Mouse (Mus musculus): Measurements from ENCODE around the gene B4galt3. TPM values are rescaled to one million over a fixed set of nuclear protein-coding genes. Genes with fewer than 3 reads are reported as not detected.
A peak's percentile ranks its signal among the peaks of the same experiment; 100 is the strongest.

The B4galt3 gene
- polyA plus RNA-seq, 1 experiment from 2014 or later = 105 TPM

GRCm38 (mm10) chr1:171246709-171247452, 23.2 kb upstream of the B4galt3 start:
- Histone ChIP-seq H3K36me3 (peaks cover 28% of the 10 kb centered on the region), H3K4me1 (replicated peaks) (peaks cover 53% of the 10 kb centered on the region), H3K9ac (peak overlapping the region; percentile 96), H3K4me3 (peak overlapping the region; percentile 72), H3K27me3 (no peaks in the 10 kb centered on the region), H3K9me3 (no peaks in the 10 kb centered on the region), H3K27ac (peak overlapping the region; percentile 81), H3K4me2 (peak overlapping the region; percentile 77)
- under 1% methylated on average over 41 of the region's 41 CpGs for WGBS
- ATAC-seq (ENCODE audit: low FRiP score) = peak; percentile 93

- H3K27ac ChIP-seq = peak overlapping the region; percentile 81
- 14% methylated on average over 13 of the region's 13 CpGs for WGBS
- H3K36me3 ChIP-seq = peaks cover 23% of the 10 kb centered on the region
- peak; percentile 4 for ATAC-seq (ENCODE audit: low FRiP score)
- H3K27me3 ChIP-seq = no peaks in the 10 kb centered on the region
- H3K4me3 ChIP-seq = peak overlapping the region; percentile 72
- peak overlapping the region; percentile 62 for H3K9ac ChIP-seq
- no peaks in the 10 kb centered on the region for H3K9me3 ChIP-seq
- peaks cover 59% of the 10 kb centered on the region for H3K4me1 ChIP-seq (replicated peaks)
- peak overlapping the region; percentile 65 for H3K4me2 ChIP-seq
Measured at GRCm38 (mm10) chr1:171247453-171247841, 22.7 kb upstream of the B4galt3 start.

GRCm38 (mm10) chr1:171247916-171248315, 22.2 kb upstream of the B4galt3 start:
- Histone ChIP-seq H3K4me2 (peak overlapping the region; percentile 65), H3K9ac (0 out of 2 replicates have a peak overlapping the region, but pooled peaks have one; percentile 62), H3K4me3 (peak overlapping the region; percentile 72), H3K36me3 (peaks cover 18% of the 10 kb centered on the region), H3K4me1 (replicated peaks) (peaks cover 63% of the 10 kb centered on the region), H3K27me3 (no peaks in the 10 kb centered on the region), H3K27ac (peak overlapping the region; percentile 81), H3K9me3 (no peaks in the 10 kb centered on the region)
- no peak for ATAC-seq (ENCODE audit: low FRiP score)
- 25% methylated on average over 4 of the region's 4 CpGs for WGBS

- Histone ChIP-seq H3K36me3 (peaks cover 11% of the 10 kb centered on the region), H3K4me3 (no peak overlapping the region), H3K9me3 (no peaks in the 10 kb centered on the region), H3K4me1 (replicated peaks) (peaks cover 63% of the 10 kb centered on the region), H3K9ac (no peak overlapping the region), H3K27ac (peak overlapping the region; percentile 81), H3K4me2 (no peak overlapping the region), H3K27me3 (no peaks in the 10 kb centered on the region)
- WGBS = 33% methylated on average over 3 of the region's 3 CpGs
- no peak for ATAC-seq (ENCODE audit: low FRiP score)
Measured at GRCm38 (mm10) chr1:171248386-171249226, 21.5 kb upstream of the B4galt3 start.

- peak within 1 kb of the TSS; percentile 31 for H3K4me3 ChIP-seq
- peak within 1 kb of the TSS; percentile 65 for H3K9ac ChIP-seq
- H3K9me3 ChIP-seq = no peaks in the 10 kb centered on the region
- peaks cover 61% of the 10 kb centered on the region for H3K4me1 ChIP-seq (replicated peaks)
- ATAC-seq (ENCODE audit: low FRiP score) = no peak
- peak within 1 kb of the TSS; percentile 60 for H3K27ac ChIP-seq
- peak within 1 kb of the TSS; percentile 52 for H3K4me2 ChIP-seq
- H3K36me3 ChIP-seq = peaks cover 3% of the 10 kb centered on the region; the same call in 1 of the 2 replicates
- 7% methylated on average over 5 of the region's 5 CpGs for WGBS
- no peaks in the 10 kb centered on the region for H3K27me3 ChIP-seq
Measured at GRCm38 (mm10) chr1:171249913-171250600, 20.1 kb upstream of the B4galt3 start, which contains the start of gene Adamts4. Gene Adamts4 (plus strand): TSS chr1:171250421.

- Histone ChIP-seq H3K4me2 (peak within 1 kb of the TSS; percentile 52), H3K9ac (peak within 1 kb of the TSS; percentile 65), H3K4me3 (peak within 1 kb of the TSS; percentile 31), H3K36me3 (no peaks in the 10 kb centered on the region), H3K27me3 (no peaks in the 10 kb centered on the region), H3K9me3 (no peaks in the 10 kb centered on the region), H3K27ac (peak within 1 kb of the TSS; percentile 60), H3K4me1 (replicated peaks) (peaks cover 55% of the 10 kb centered on the region)
- WGBS = 9% methylated on average over 26 of the region's 26 CpGs
- ATAC-seq (ENCODE audit: low FRiP score) = no peak
Measured at GRCm38 (mm10) chr1:171250680-171251593, 19.2 kb upstream of the B4galt3 start, which contains the start of gene Ndufs2. Gene Ndufs2 (minus strand): TSS chr1:171251388.

GRCm38 (mm10) chr1:171251594-171252324, 18.4 kb upstream of the B4galt3 start:
- Histone ChIP-seq H3K4me1 (replicated peaks) (peaks cover 49% of the 10 kb centered on the region), H3K36me3 (no peaks in the 10 kb centered on the region), H3K9me3 (no peaks in the 10 kb centered on the region), H3K4me3 (peak overlapping the region; percentile 31), H3K9ac (peak overlapping the region; percentile 65; the same call in 1 of the 2 replicates), H3K27ac (peak overlapping the region; percentile 58), H3K27me3 (no peaks in the 10 kb centered on the region), H3K4me2 (peak overlapping the region; percentile 52)
- WGBS = 4% methylated on average over 13 of the region's 13 CpGs
- ATAC-seq (ENCODE audit: low FRiP score) = no peak

GRCm38 (mm10) chr1:171252415-171252814, 17.7 kb upstream of the B4galt3 start:
- Histone ChIP-seq H3K4me3 (peak overlapping the region; percentile 5; the same call in 1 of the 2 replicates), H3K27ac (peak overlapping the region; percentile 58; the same call in 1 of the 2 replicates)

GRCm38 (mm10) chr1:171256095-171256818, 13.9 kb upstream of the B4galt3 start:
- ATAC-seq (ENCODE audit: low FRiP score) = no peak
- no peak overlapping the region for H3K4me3 ChIP-seq
- 91% methylated on average over 24 of the region's 24 CpGs for WGBS
- no peaks in the 10 kb centered on the region for H3K9me3 ChIP-seq
- H3K4me2 ChIP-seq = no peak overlapping the region
- 0 out of 2 replicates have a peak, but pooled peaks cover 3% of the 10 kb centered on the region for H3K36me3 ChIP-seq
- H3K27ac ChIP-seq = no peak overlapping the region
- peaks cover 16% of the 10 kb centered on the region for H3K4me1 ChIP-seq (replicated peaks)
- H3K27me3 ChIP-seq = peaks cover 3% of the 10 kb centered on the region; the same call in 1 of the 2 replicates
- no peak overlapping the region for H3K9ac ChIP-seq

More at GRCm38 (mm10) chr1:171252415-171252814, 17.7 kb upstream of the B4galt3 start:
- WGBS = 50% methylated on average over 17 of the region's 17 CpGs
- H3K9ac ChIP-seq = peak overlapping the region; percentile 29; the same call in 1 of the 2 replicates
- H3K27me3 ChIP-seq = no peaks in the 10 kb centered on the region
- no peaks in the 10 kb centered on the region for H3K36me3 ChIP-seq
- peak overlapping the region; percentile 52 for H3K4me2 ChIP-seq
- no peak for ATAC-seq (ENCODE audit: low FRiP score)
- H3K4me1 ChIP-seq (replicated peaks) = peaks cover 47% of the 10 kb centered on the region
- no peaks in the 10 kb centered on the region for H3K9me3 ChIP-seq

- no peaks in the 10 kb centered on the region for H3K9me3 ChIP-seq
- no peak for ATAC-seq (ENCODE audit: low FRiP score)
- H3K36me3 ChIP-seq = 0 out of 2 replicates have a peak, but pooled peaks cover 3% of the 10 kb centered on the region
- no peak overlapping the region for H3K4me2 ChIP-seq
- H3K9ac ChIP-seq = no peak overlapping the region
- H3K4me1 ChIP-seq (replicated peaks) = peaks cover 9% of the 10 kb centered on the region
- peaks cover 3% of the 10 kb centered on the region; the same call in 1 of the 2 replicates for H3K27me3 ChIP-seq
- H3K4me3 ChIP-seq = no peak overlapping the region
- H3K27ac ChIP-seq = no peak overlapping the region
- WGBS = 72% methylated on average over 15 of the region's 15 CpGs
Measured at GRCm38 (mm10) chr1:171256937-171257548, 13.1 kb upstream of the B4galt3 start.
